Comparison of ENCODE assay signal across 25 mouse cellular contexts in the genomic region with DNA sequence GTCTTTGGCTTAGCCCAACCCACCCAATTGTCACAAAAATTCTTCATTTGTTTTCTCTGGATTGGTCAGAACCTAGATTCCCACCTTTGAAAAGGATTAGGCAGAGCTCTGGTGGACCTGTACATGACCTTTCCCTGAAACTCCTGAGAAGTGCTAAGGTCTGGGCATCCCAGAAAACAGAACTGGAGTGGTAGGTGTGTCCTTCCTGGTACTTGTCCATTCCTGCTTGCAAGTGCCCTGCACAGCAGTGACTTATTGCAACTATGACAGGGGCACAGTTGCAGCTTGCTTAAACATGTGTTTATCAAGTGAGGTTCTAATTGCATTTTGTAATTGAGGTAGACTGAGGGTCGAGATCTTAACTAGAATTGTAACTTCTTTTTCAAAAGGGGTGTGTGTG.
A peak's percentile ranks its signal among the peaks of the same experiment; 100 is the strongest.
DNase-seq lines count a peak whose midpoint lies in the region; ATAC-seq and TF ChIP-seq lines count a peak whose summit lies in the region.
"Had no signal": no experiment of that assay in that cellular context is flagged by ENCODE, and none has a peak within 500 bp of the region (broad histone marks: within the 10 kb centered on the region; RNA-seq: fewer than 3 reads in every experiment).

No protein-coding gene starts in this region.

- H3K4me3 ChIP-seq in heart, embryonic 15.5 days = no peak overlapping the region
- H3K4me3 ChIP-seq in heart, adult 2 months = no peak overlapping the region
- H3K4me3 ChIP-seq: forebrain, embryonic 12.5 days; hindbrain, embryonic 12.5 days; kidney, embryonic 15.5 days; left cerebral cortex, adult 2 months had no signal

- peaks cover 38% of the 10 kb centered on the region for H3K4me1 ChIP-seq in heart, embryonic 15.5 days (replicated peaks)
- peaks cover 6% of the 10 kb centered on the region for H3K4me1 ChIP-seq in heart, adult 2 months (ENCODE audit: control insufficient read depth, insufficient read depth, low read length)
- H3K4me1 ChIP-seq: forebrain, embryonic 12.5 days; hindbrain, embryonic 12.5 days had no signal

- DNase-seq in heart, adult 2 months = no peak
- DNase-seq in urinary bladder, postnatal 14 days (ENCODE audit: low spot score) = peak; percentile 42
- no peak for DNase-seq in urinary bladder, postnatal 4 days (ENCODE audit: low spot score in 2 of 2)
- peak; percentile 45 for DNase-seq in lung, postnatal 25 days (ENCODE audit: low spot score)
- DNase-seq in cerebellum, adult 18-20 months = no peak
- DNase-seq in left cerebral cortex, postnatal 10 days (ENCODE audit: extremely low spot score in 1 of 2, low spot score in 2 of 2) = no peak
- DNase-seq: B cell, adult 2 months; cerebellum, adult 11-12 months; cerebellum, postnatal 25 days; heart, postnatal 14 days; kidney, postnatal 4 days; left cerebral cortex, postnatal 4 days; liver, postnatal 0 days; midbrain, embryonic 14.5 days; thymus, postnatal 14 days had no signal

- TF ChIP-seq EP300 in heart, adult 2 months (IDR thresholded peaks at IDR 0.05; ENCODE audit: insufficient read depth, low read depth, low read length) = no peak

- no peak overlapping the region for H3K9ac ChIP-seq in heart, embryonic 15.5 days
- H3K9ac ChIP-seq in heart, adult 2 months (ENCODE audit: low read depth, low read length) = no peak overlapping the region
- H3K9ac ChIP-seq: forebrain, embryonic 12.5 days; hindbrain, embryonic 12.5 days; kidney, embryonic 15.5 days; liver, postnatal 0 days had no signal

- WGBS in heart, embryonic 15.5 days = 89% methylated on average over 1 of the region's 1 CpGs
- 87% methylated on average over 1 of the region's 1 CpGs for WGBS in heart, adult 2 months

- intact Hi-C loops in heart, adult 2 months (cut with DNase I) = loop anchor here (2.0 kb wide), 1 partner anchor 207 kb away; no protein-coding TSS in a partner anchor
- intact Hi-C loops in left cerebral cortex, postnatal 10 days (cut with DNase I) = no loop called here

- H3K36me3 ChIP-seq in heart, embryonic 15.5 days = no peaks in the 10 kb centered on the region
- no peaks in the 10 kb centered on the region for H3K36me3 ChIP-seq in heart, adult 2 months (ENCODE audit: control insufficient read depth, insufficient read depth, low read length)
- H3K36me3 ChIP-seq: forebrain, embryonic 12.5 days; hindbrain, embryonic 12.5 days; kidney, embryonic 15.5 days had no signal

- H3K4me2 ChIP-seq in heart, embryonic 15.5 days = no peak overlapping the region
- H3K4me2 ChIP-seq: forebrain, embryonic 12.5 days; hindbrain, embryonic 12.5 days; kidney, embryonic 15.5 days; liver, embryonic 11.5 days had no signal

- no peaks in the 10 kb centered on the region; the same call in 1 of the 2 replicates for H3K9me3 ChIP-seq in heart, embryonic 15.5 days (replicated peaks)
- H3K9me3 ChIP-seq: forebrain, embryonic 12.5 days; G1E; kidney, embryonic 15.5 days had no signal

- no peaks in the 10 kb centered on the region for H3K27me3 ChIP-seq in heart, embryonic 15.5 days
- H3K27me3 ChIP-seq in heart, adult 2 months (ENCODE audit: control insufficient read depth, insufficient read depth, low read length) = no peaks in the 10 kb centered on the region
- H3K27me3 ChIP-seq: CH12.LX; forebrain, embryonic 12.5 days; hindbrain, embryonic 12.5 days; kidney, embryonic 15.5 days; Patski had no signal

- TF ChIP-seq POLR2A in heart, adult 2 months (IDR thresholded peaks at IDR 0.05; ENCODE audit: insufficient read depth, low read depth, low read length) = no peak

- H3K27ac ChIP-seq in heart, embryonic 15.5 days = 0 out of 2 replicates have a peak overlapping the region, but pooled peaks have one; percentile 2
- no peak overlapping the region for H3K27ac ChIP-seq in heart, adult 2 months
- H3K27ac ChIP-seq: forebrain, embryonic 12.5 days; hindbrain, embryonic 12.5 days; kidney, embryonic 15.5 days; left cerebral cortex, adult 2 months had no signal

- H3K79me2 ChIP-seq in heart, adult 2 months (replicated peaks; ENCODE audit: control insufficient read depth, insufficient read depth, low read length) = no peaks in the 10 kb centered on the region

- ATAC-seq in heart, embryonic 15.5 days (replicated peaks; ENCODE audit: insufficient number of reproducible peaks, insufficient read depth, low FRiP score, low read depth) = no peak
- ATAC-seq: intestine, postnatal 0 days; liver, postnatal 0 days; Patski had no signal

- TF ChIP-seq CTCF in heart, adult 2 months (IDR thresholded peaks at IDR 0.05) = no peak

Comparison
In these comparisons a context has a peak if more than half of its experiments do, and no peak if none do; other contexts are left out.
1. DNase-seq: peak in urinary bladder, postnatal 14 days (single experiment) and lung, postnatal 25 days (single experiment); none in heart, adult 2 months (0 of 2), urinary bladder, postnatal 4 days (0 of 2), cerebellum, adult 18-20 months (0 of 2) and left cerebral cortex, postnatal 10 days (0 of 2).